Mouse (Mus musculus) heart, postnatal 0 days (tissue): Measurements from ENCODE around the gene Krr1. TPM values are rescaled to one million over a fixed set of nuclear protein-coding genes. Genes with fewer than 3 reads are reported as not detected.

ENCODE experiments used
- ATAC-seq: fragments of 200-750 bp; cut with Nextera tagmentation; 2 replicates; pipeline ENCODE4 v1.8.0; 2017; ENCODE audit warnings: low read depth, moderate number of reproducible peaks, moderate library complexity; ENCODE audit not compliant: insufficient read depth
- DNase-seq: peaks from one replicate; pipeline ENCODE4 v3.0.0-alpha.2; 2016; ENCODE audit warnings: low spot score
- H3K27ac ChIP-seq: fragments of 300-500 bp; sonication (generic); 2 replicates; pipeline ENCODE4 v1.5.1; 2014; ENCODE audit warnings: low read depth, mild to moderate bottlenecking
- H3K27me3 ChIP-seq: fragments of 300-500 bp; sonication (generic); 2 replicates; pipeline ENCODE4 v1.6.1; 2014; ENCODE audit warnings: low read length, mixed read lengths; ENCODE audit not compliant: control insufficient read depth, insufficient read depth
- H3K36me3 ChIP-seq: fragments of 300-500 bp; sonication (generic); replicated peaks from 2 replicates; pipeline ENCODE4 v1.6.1; 2014; ENCODE audit warnings: low read length, mixed read lengths; ENCODE audit not compliant: control insufficient read depth, insufficient read depth
- H3K4me1 ChIP-seq: fragments of 300-500 bp; sonication (generic); 2 replicates; pipeline ENCODE4 v1.6.1; 2014; ENCODE audit warnings: antibody characterized with exemption; ENCODE audit not compliant: control insufficient read depth, insufficient read depth
- H3K4me2 ChIP-seq: fragments of 300-500 bp; sonication (generic); 2 replicates; pipeline ENCODE4 v1.6.1; 2014; ENCODE audit warnings: low read depth, mild to moderate bottlenecking, low read length, moderate library complexity
- H3K4me3 ChIP-seq: fragments of 300-500 bp; sonication (generic); 2 replicates; pipeline ENCODE4 v1.5.1; 2014; ENCODE audit warnings: low read depth, low read length
- H3K9ac ChIP-seq: fragments of 300-500 bp; sonication (generic); replicated peaks from 2 replicates; pipeline ENCODE4 v1.6.1; 2014; ENCODE audit warnings: low read depth, low read length, mixed read lengths
- H3K9me3 ChIP-seq: fragments of 300-500 bp; sonication (generic); replicated peaks from 2 replicates; pipeline ENCODE4 v1.6.1; 2016; ENCODE audit warnings: low read length; ENCODE audit not compliant: control insufficient read depth
- CTCF ChIP-seq: IDR thresholded peaks from 2 replicates; pipeline ENCODE4 v1.5.1; 2016; ENCODE audit warnings: antibody characterized with exemption, control low read depth, low read depth
- EP300 ChIP-seq: IDR thresholded peaks from 2 replicates; pipeline ENCODE4 v1.6.1; 2016; ENCODE audit warnings: antibody characterized with exemption, low read depth
- WGBS: fragments of 180-500 bp; shearing (Covaris S2); extraction: QIAGEN DNeasy Blood & Tissue Kit; methylation state at CpG from one replicate; pipeline ENCODE4 v1.1.7; 2014; 5-methylcytosine and 5-hydroxymethylcytosine counted together
- polyA plus RNA-seq: library from polyadenylated mRNA; unstranded; fragments of >200 nt; fragmentation: Nextera tagmentation; extraction: Ambion mirVana; gene quantifications from 2 replicates; pipeline ENCODE4 v1.2.1, GENCODE M21; 2015
- total RNA-seq: library from RNA; depleted of rRNA; stranded (reverse); fragments of >200 nt; gene quantifications from 2 replicates; pipeline ENCODE4 v1.2.3, GENCODE M21; 2014; ENCODE audit warnings: low replicate concordance

Gene Krr1
- total and polyA plus RNA-seq, 2 experiments from 2014 or later, result 15.9 to 16.0 TPM

DNA sequence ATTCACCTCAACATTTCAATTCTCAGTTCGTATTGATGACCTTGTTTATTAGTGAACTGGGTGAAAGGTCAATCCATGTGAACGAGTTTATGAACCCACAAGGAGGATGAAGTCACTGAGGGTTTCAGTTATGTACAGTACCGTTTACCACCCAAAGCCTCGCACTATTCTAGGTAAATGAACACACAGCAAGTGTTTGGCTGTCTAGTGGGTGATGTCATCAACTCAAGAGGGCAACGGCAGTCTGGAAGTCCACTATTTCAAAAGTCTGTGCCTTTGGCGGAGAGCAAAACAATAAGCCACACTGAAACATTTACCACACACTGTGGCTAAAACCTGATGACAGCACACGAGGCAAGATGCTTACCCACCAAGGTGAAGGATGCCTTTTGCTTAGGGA lies 29.4 kb upstream of the Krr1 start:
- WGBS, result 45% methylated on average over 7 of the region's 7 CpGs
- Histone ChIP-seq H3K9me3 (no peaks in the 10 kb centered on the region), H3K9ac (no peak overlapping the region), H3K27ac (no peak overlapping the region), H3K4me1 (no peaks in the 10 kb centered on the region), H3K4me2 (no peak overlapping the region), H3K36me3 (no peaks in the 10 kb centered on the region), H3K4me3 (no peak overlapping the region), H3K27me3 (no peaks in the 10 kb centered on the region)
- DNase-seq (no peak), ATAC-seq (no peak)
- no peak for TF ChIP-seq CTCF
- TF ChIP-seq EP300, result no peak

DNA sequence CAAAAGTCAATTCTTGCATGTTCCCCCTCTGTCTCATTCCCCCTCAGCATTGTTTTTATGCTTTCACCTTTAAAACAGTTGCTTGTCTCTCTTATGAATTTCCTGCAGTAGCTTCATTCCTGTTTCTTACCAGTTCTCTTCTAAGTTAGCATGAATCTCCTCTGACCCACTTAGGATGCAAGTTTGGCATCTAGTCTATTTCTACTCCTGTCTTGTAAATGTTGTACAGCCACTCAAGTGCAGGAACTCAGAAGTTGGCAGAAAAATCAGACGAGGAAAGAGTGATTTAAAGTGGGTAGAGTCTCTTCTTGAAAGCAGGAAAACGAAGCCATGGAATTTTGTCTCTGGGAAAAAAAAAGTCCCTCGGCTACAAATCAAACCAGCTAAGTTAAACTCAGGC lies 26.9 kb upstream of the Krr1 start:
- no peak for ATAC-seq
- Histone ChIP-seq H3K4me2 (no peak overlapping the region), H3K27me3 (no peaks in the 10 kb centered on the region), H3K36me3 (no peaks in the 10 kb centered on the region), H3K27ac (no peak overlapping the region), H3K9me3 (no peaks in the 10 kb centered on the region), H3K4me1 (no peaks in the 10 kb centered on the region), H3K4me3 (no peak overlapping the region), H3K9ac (no peak overlapping the region)
- DNase-seq, result no peak
- WGBS, result 46% methylated on average over 3 of the region's 3 CpGs
- TF ChIP-seq CTCF (no peak), EP300 (no peak)

DNA sequence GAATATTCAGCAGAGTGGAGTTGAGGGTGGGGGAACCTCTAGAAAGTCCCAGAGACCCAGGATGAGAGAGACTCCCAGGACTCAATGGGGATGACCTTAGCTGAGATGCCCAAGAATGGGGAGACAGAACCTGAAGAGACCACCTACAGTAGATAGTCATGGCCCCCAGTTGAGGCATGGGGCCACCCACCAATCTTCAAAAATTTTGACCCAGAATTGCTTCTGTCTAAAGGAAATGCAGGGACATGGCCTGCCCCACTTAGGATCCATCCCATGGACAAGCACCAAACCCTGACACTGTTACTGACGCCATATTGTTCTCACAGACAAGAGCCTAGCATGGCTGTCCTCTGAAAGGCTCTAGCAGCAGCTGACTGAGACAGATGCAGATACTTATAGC lies 24.4 kb upstream of the Krr1 start:
- Histone ChIP-seq H3K36me3 (no peaks in the 10 kb centered on the region), H3K27ac (no peak overlapping the region), H3K27me3 (no peaks in the 10 kb centered on the region), H3K9ac (no peak overlapping the region), H3K4me2 (no peak overlapping the region), H3K4me1 (no peaks in the 10 kb centered on the region), H3K9me3 (no peaks in the 10 kb centered on the region), H3K4me3 (no peak overlapping the region)
- ATAC-seq, result no peak
- TF ChIP-seq EP300 (no peak), CTCF (no peak)
- DNase-seq, result no peak
- 97% methylated on average over 1 of the region's 1 CpGs for WGBS

DNA sequence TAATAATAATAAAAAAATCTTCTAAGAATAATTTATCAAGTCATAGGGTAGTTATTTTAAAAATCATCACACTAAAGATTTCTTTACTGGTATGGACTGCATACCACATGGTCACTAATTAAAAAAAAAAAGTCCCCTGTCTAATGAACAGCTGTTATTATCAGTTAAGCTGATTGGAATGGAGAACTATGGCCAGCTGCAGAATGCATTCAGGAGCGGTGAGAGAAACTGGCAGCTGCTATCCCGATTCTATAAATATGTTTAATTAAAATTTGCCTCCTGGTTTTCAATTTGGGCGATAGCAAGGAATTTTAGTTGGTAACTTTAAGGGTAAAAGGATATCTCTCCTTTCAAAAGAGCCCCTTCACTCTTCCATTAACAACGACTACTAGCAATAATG lies 23.5 kb upstream of the Krr1 start:
- 70% methylated on average over 4 of the region's 4 CpGs for WGBS
- Histone ChIP-seq H3K4me1 (no peaks in the 10 kb centered on the region), H3K4me2 (no peak overlapping the region), H3K27ac (no peak overlapping the region), H3K9ac (no peak overlapping the region), H3K27me3 (no peaks in the 10 kb centered on the region), H3K9me3 (no peaks in the 10 kb centered on the region), H3K36me3 (no peaks in the 10 kb centered on the region), H3K4me3 (no peak overlapping the region)
- no peak for ATAC-seq
- no peak for TF ChIP-seq EP300
- TF ChIP-seq CTCF, result no peak
- DNase-seq, result no peak

DNA sequence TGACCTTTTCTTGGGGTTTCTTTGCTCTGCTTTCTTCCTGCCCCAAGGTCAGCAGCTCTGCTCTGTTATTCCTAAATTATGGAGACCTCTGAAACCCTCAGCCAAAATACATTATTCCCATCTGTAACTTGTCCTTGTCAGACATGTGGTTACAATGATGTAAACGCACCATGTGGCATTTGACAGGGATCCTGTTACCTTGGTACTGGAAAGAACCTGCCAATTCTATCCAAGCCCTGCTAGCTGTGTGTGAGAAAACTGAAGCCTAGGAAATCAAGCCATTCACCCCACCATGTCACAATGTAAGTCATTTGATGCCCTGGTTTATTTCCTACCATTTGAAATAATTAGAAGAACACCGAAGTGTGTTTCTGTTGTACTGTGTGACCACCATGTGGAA lies 16.6 kb upstream of the Krr1 start:
- no peaks in the 10 kb centered on the region for H3K27me3 ChIP-seq
- no peak overlapping the region for H3K4me2 ChIP-seq
- ATAC-seq (no peak), DNase-seq (no peak)
- H3K4me3 ChIP-seq, result no peak overlapping the region
- no peaks in the 10 kb centered on the region for H3K9me3 ChIP-seq
- H3K27ac ChIP-seq, result no peak overlapping the region
- TF ChIP-seq CTCF (no peak), EP300 (no peak)
- 91% methylated on average over 2 of the region's 2 CpGs for WGBS
- H3K36me3 ChIP-seq, result no peaks in the 10 kb centered on the region
- no peaks in the 10 kb centered on the region for H3K4me1 ChIP-seq
- no peak overlapping the region for H3K9ac ChIP-seq

DNA sequence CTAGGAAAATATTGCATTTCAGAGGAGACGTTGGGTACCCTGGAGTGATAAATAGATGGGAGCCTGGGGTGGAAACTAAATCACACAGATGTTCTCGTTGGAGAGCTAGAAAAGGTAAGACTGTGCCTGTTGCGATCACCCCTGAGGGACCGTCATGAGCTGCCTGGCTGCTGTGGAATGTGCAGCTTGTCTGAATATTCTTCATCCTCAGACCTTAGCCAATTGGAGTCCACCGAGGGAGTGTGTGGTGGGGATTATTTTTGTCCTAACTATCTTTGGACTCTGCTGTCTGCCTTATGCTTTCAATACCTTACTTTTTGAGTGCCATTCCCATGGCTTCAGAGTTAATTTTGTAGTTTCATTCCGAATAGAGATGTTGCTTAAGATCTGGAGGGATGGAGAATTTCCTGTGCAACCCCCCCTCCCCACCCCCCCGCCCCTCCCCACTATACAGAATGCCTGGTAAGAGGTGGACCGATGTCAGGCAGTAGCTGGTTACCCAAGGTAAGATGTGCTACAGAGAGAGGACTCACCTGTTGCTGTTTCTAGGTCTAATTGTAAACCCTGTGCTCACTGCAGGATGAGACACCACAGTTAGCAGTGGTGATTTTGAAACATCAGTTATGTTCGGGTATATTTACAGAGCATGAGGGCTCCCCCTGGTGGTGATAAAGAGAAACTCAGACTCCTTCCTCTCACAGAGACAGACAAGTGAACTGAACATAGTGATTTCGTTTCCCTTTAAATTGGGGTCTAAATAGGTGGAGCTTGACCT lies 15.0 kb upstream of the Krr1 start:
- Histone ChIP-seq H3K9me3 (no peaks in the 10 kb centered on the region), H3K4me3 (no peak overlapping the region), H3K4me2 (no peak overlapping the region), H3K36me3 (no peaks in the 10 kb centered on the region), H3K9ac (no peak overlapping the region), H3K27ac (no peak overlapping the region), H3K4me1 (no peaks in the 10 kb centered on the region), H3K27me3 (no peaks in the 10 kb centered on the region)
- TF ChIP-seq CTCF (peak; percentile 85), EP300 (no peak)
- peak; percentile 89 for DNase-seq
- peak; percentile 81 for ATAC-seq
- WGBS, result 35% methylated on average over 10 of the region's 10 CpGs
